ENCODE assay signal across 8 mouse cellular contexts in the genomic region with DNA sequence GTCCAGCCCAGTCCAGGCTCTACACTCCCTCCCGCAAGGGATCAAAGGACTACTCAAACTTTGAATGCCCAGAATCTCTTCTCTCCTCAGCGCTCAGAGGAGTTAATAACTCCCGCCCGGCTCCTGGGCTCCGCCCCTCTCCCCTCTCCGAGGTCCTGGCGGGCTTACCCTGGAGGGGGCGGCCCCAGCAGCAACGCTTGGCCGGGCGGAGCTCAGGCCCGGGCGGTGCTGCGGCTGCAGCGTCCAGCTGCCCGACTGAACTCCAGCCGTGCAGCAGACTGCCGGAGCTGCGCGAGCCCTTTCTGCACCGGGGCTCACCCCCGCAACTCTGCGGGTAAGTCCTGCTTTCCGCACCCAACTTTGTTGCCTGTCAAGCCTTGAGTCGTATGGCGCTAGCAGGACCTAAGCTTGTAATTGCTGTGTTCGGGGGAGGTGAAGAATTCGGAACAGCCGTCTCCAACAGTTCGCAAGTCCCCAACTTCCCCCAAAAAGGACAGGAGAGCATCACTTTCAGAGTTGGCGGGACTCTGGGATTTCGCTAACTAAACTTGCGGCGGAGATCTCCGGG. TPM values are rescaled to one million over a fixed set of nuclear protein-coding genes. Genes with fewer than 3 reads are reported as not detected.
DNase-seq lines count a peak whose midpoint lies in the region; ATAC-seq and TF ChIP-seq lines count a peak whose summit lies in the region.

A gene (plus strand): TSS at position 187 of the 568 bp plus-strand sequence.

- H3K4me1 ChIP-seq in hindbrain, embryonic 13.5 days (replicated peaks): peaks cover 16% of the 10 kb centered on the region

- peak; percentile 82 for ATAC-seq in Patski
- ATAC-seq in hindbrain, embryonic 13.5 days (ENCODE audit: low FRiP score): peak; percentile 48
- ATAC-seq in megakaryocyte, adult 5-6 weeks (ENCODE audit: poor library complexity, severe bottlenecking): peak; percentile 81

- CTCF ChIA-PET in Patski (lab: Charles Lee): interaction anchor here (0.9 to 2.6 kb wide), 6 partner anchors 12 to 136 kb away, joined by 3 to 13 read pairs (median 6); a partner anchor contains a TSS

- intact Hi-C loops in left cerebral cortex, adult 2 months (cut with DNase I): loop anchor here (2.0 kb wide), 1 partner anchor 25 kb away; a partner anchor contains a TSS

- peak within 1 kb of the TSS; percentile 76 for H3K4me3 ChIP-seq in hindbrain, embryonic 13.5 days
- H3K4me3 ChIP-seq in left cerebral cortex, adult 2 months: peak within 1 kb of the TSS; percentile 89

- in situ Hi-C loops in Patski (cut with MboI; ENCODE audit: low pct_unique_long_range_greater_than_20kb): no loop called here

- H3K4me2 ChIP-seq in hindbrain, embryonic 13.5 days: peak within 1 kb of the TSS; percentile 77

- H3K27ac ChIP-seq in hindbrain, embryonic 13.5 days: peak within 1 kb of the TSS; percentile 92
- H3K27ac ChIP-seq in left cerebral cortex, adult 2 months: peak within 1 kb of the TSS; percentile 94

- DNase-seq in Patski (ENCODE audit: low read depth, low spot score): no peak
- peak; percentile 64 for DNase-seq in cerebellum, adult 9-11 months
- DNase-seq in frontal cortex, adult 2 months (ENCODE audit: extremely low spot score in 1 of 2, low spot score in 1 of 2): peak in 1 of 2 experiments; percentile 53
- DNase-seq in left cerebral cortex, adult 2 months (ENCODE audit: extremely low spot score in 1 of 2, low spot score in 2 of 2): peak in 1 of 2 experiments; percentile 68
- DNase-seq in right cerebral cortex, adult 18-20 months: peak; percentile 63
- peak; percentile 91 for DNase-seq in urinary bladder, postnatal 14 days (ENCODE audit: low spot score)

- peaks cover 16% of the 10 kb centered on the region for H3K36me3 ChIP-seq in hindbrain, embryonic 13.5 days

- POLR2A ChIA-PET in Patski (lab: Charles Lee): interaction anchor here (0.5 to 2.1 kb wide), 9 partner anchors 10 to 145 kb away, joined by 3 to 11 read pairs (median 4); a partner anchor contains a TSS

- no peak for TF ChIP-seq CTCF in Patski (IDR thresholded peaks at IDR 0.05)
- no peak for TF ChIP-seq CTCF in left cerebral cortex, adult 2 months (IDR thresholded peaks at IDR 0.05)

- under 1% methylated on average over 35 of the region's 35 CpGs for WGBS in hindbrain, embryonic 13.5 days

- H3K9ac ChIP-seq in hindbrain, embryonic 13.5 days: peak within 1 kb of the TSS; percentile 83

- no peaks in the 10 kb centered on the region for H3K27me3 ChIP-seq in Patski
- H3K27me3 ChIP-seq in hindbrain, embryonic 13.5 days: no peaks in the 10 kb centered on the region

- no peaks in the 10 kb centered on the region for H3K9me3 ChIP-seq in hindbrain, embryonic 13.5 days

RNA-seq across cellular contexts. Expression of the gene that starts here (rescaled TPM):
- polyA plus RNA-seq in Patski (2021): 54.0 TPM
- 25.2 and 25.8 TPM in 2 replicates for polyA plus RNA-seq in frontal cortex, adult 2 months (2012; rRNA removed)
- 33.7 and 33.8 TPM in 2 replicates for polyA plus RNA-seq in hindbrain, embryonic 13.5 days (2015; fragmentation: Nextera tagmentation; extraction: Ambion mirVana)
- 10 to 100 TPM; 23.6 to 30.3 TPM for total RNA-seq in left cerebral cortex, adult 2 months (2021)
- total RNA-seq in megakaryocyte, adult 5-6 weeks (2015): 18.6 and 26.6 TPM in 2 replicates
- 10.3 and 13.4 TPM in 2 replicates for total RNA-seq in megakaryocyte, adult 5-6 weeks (2017)
